Mouse (Mus musculus): ENCODE measurements at regions not wholly inside any gene's neighbourhood (a gene's known extent, or its start where the extent isn't known, plus 50 kb on each side); places are given as distances from the start of the nearest gene placed in this dataset.

DNA sequence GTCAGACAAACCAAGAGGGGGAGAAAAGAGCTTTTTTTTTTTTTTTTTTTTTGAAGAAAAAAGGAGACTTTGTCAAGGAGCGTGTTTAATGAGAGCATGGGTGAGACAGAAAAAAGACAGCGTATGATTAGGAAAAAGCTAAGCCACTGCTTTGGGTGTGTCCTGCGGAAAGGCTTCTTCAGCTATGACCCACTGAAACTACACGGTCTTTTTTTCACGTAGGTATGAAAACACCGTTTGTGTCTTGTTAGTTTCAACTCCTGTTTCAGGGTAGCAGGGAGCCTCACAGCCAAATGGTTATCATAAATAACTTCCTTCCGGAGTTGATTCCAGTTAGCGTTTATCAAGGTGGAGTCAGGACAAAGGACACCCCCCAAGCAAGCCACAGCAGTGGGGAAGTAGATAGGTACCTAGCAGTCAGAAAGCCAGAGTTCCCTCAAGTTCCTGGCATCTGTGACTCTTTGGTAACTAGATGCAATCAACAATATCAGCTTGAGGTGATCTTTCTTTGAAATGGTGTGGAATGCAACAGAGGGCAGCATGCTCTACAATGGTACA is 143.2 kb upstream of the Tent5a start:
- no peaks in the 10 kb centered on the region for H3K27me3 ChIP-seq (replicated peaks)
- H3K9ac ChIP-seq = no peak overlapping the region
- 70% methylated on average over 8 of the region's 8 CpGs for WGBS
- H3K4me1 ChIP-seq = no peaks in the 10 kb centered on the region
- H3K27ac ChIP-seq = no peak overlapping the region
- no peak overlapping the region for H3K4me3 ChIP-seq (replicated peaks)
- no peak overlapping the region for H3K4me2 ChIP-seq
- ATAC-seq (ENCODE audit: insufficient read depth, low FRiP score, low read depth) = no peak
- no peaks in the 10 kb centered on the region for H3K36me3 ChIP-seq
- H3K9me3 ChIP-seq = no peaks in the 10 kb centered on the region

DNA sequence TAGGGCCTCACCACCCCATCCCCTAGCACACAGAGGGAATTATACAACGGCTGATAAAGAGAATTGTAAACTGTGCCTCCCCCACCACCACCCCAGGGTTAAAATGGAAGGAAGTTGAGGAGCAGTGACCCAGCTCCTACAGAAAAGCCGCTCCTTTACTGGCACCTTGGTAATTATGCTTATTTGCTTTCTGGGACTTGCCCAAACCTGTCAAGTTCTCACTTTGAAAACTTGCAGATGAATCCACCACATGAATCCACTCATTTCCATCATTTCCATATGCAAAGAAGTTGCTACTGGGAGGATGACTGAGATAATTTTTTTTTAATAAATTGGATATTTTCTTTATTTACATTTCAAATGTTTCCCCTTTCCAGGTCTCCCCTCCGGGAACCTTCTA is 142.1 kb upstream of the Tent5a start:
- ATAC-seq (ENCODE audit: insufficient read depth, low FRiP score, low read depth) = no peak
- no peaks in the 10 kb centered on the region for H3K36me3 ChIP-seq
- H3K27ac ChIP-seq = no peak overlapping the region
- H3K9me3 ChIP-seq = no peaks in the 10 kb centered on the region
- H3K4me1 ChIP-seq = no peaks in the 10 kb centered on the region
- no peak overlapping the region for H3K4me2 ChIP-seq
- no peak overlapping the region for H3K9ac ChIP-seq
- no peaks in the 10 kb centered on the region for H3K27me3 ChIP-seq (replicated peaks)
- H3K4me3 ChIP-seq (replicated peaks) = no peak overlapping the region
- WGBS = 48% methylated on average over 3 of the region's 3 CpGs

DNA sequence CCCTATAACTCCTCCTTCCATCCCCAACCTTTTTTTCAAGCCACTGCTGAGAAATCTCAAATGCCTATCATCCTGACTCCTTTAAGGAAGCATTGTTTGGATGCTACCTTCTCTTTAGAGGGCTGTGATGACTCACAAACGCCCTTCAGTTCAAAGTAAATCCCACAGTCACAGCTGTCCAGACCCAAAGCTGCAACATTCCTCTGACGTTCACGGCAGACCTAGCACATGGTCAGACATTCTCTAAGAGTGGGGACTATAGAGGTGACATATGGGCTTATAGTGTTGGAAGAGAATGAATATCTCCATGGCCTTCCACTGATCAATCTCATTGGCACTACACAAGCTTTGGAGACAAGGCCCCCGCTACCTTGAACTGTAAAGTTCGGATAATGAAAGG is 139.5 kb upstream of the Tent5a start:
- Histone ChIP-seq H3K4me3 (replicated peaks) (no peak overlapping the region), H3K27ac (no peak overlapping the region), H3K4me2 (no peak overlapping the region), H3K4me1 (no peaks in the 10 kb centered on the region), H3K36me3 (no peaks in the 10 kb centered on the region), H3K27me3 (replicated peaks) (no peaks in the 10 kb centered on the region), H3K9ac (no peak overlapping the region), H3K9me3 (no peaks in the 10 kb centered on the region)
- 74% methylated on average over 5 of the region's 5 CpGs for WGBS
- ATAC-seq (ENCODE audit: insufficient read depth, low FRiP score, low read depth) = no peak

DNA sequence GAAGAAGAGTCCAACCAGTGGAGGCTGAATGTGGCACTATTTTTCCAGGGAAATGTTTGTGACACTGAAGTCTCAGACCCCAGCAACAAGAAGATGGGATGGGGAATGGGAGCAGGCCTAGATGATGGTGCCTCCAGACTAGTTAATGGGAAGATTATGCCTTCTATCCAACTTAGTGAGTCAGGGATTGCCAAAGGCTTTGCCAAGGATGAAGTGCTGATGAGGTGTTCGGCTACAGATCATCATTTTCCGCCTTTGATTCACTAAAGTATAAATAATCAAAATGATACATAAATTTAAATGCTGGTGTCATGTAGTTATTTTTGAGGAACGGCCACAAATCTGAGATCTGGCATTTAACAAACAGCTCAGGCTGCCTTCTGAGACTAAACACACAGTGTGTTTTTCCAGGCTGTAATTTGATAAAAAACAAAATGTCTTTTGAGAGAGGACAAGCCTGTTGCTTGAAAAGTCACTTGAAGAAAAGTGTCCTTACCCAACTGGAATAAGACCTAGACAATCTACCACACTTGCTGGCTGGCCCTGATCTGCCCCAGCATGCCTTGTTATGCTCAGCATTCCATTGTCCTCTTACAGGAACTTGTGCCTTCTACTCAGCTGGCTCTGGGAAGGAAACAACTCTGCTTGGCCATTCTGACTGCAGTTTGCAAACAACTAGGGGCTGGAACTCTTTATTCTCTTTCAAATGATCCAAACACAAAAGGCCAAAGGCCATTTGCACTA is 132.1 kb upstream of the Tent5a start:
- no peaks in the 10 kb centered on the region for H3K9me3 ChIP-seq
- no peak for ATAC-seq (ENCODE audit: insufficient read depth, low FRiP score, low read depth)
- H3K36me3 ChIP-seq = no peaks in the 10 kb centered on the region
- no peak overlapping the region for H3K4me3 ChIP-seq (replicated peaks)
- WGBS = 77% methylated on average over 3 of the region's 3 CpGs
- no peak overlapping the region for H3K4me2 ChIP-seq
- H3K27me3 ChIP-seq (replicated peaks) = no peaks in the 10 kb centered on the region
- H3K27ac ChIP-seq = no peak overlapping the region
- no peak overlapping the region for H3K9ac ChIP-seq
- no peaks in the 10 kb centered on the region for H3K4me1 ChIP-seq

DNA sequence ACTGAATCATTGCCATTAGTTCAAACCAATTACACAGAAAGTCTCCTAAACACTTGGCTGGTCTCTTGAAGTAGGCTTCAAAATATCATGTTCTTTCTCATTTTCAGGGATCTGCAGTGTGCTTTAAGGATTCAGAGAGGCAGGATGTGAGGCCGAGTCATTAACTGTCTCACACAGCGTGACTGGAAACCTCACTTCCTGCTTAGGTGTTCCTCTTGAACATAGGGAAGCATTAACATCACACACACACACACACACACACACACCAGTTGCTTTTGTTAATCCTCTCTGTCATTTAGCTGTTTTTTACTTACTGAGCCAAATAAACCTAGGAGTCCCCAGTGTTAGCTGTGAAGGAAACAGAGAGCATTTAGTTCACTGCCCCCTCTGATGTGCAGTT is 131.2 kb upstream of the Tent5a start:
- H3K4me3 ChIP-seq (replicated peaks) = no peak overlapping the region
- no peaks in the 10 kb centered on the region for H3K27me3 ChIP-seq (replicated peaks)
- no peak overlapping the region for H3K9ac ChIP-seq
- WGBS = 69% methylated on average over 2 of the region's 2 CpGs
- H3K36me3 ChIP-seq = no peaks in the 10 kb centered on the region
- no peaks in the 10 kb centered on the region for H3K4me1 ChIP-seq
- no peaks in the 10 kb centered on the region for H3K9me3 ChIP-seq
- no peak overlapping the region for H3K4me2 ChIP-seq
- H3K27ac ChIP-seq = no peak overlapping the region
- no peak for ATAC-seq (ENCODE audit: insufficient read depth, low FRiP score, low read depth)

DNA sequence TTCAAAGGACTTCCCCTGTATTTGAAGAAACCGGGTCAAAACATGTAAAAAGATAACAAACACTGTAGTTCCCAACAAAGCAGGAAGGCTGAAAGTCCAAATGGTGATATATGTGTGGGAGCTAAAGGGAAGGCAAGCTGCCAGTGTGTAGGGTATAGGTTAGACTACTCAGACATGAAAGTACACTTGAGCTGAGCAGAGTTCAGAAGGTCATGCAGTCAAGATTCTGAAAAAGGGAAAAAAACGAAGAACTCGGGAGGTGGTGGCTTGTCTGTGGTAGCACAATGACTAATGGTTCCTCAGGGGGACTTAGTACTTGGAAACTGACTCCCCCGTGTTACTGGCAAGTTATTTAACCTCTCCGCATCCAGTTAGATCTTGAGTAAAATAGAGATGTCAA is 130.3 kb upstream of the Tent5a start:
- no peak; the same call in 1 of the 2 replicates for ATAC-seq (ENCODE audit: insufficient read depth, low FRiP score, low read depth)
- Histone ChIP-seq H3K9ac (no peak overlapping the region), H3K27ac (no peak overlapping the region), H3K4me3 (replicated peaks) (no peak overlapping the region), H3K36me3 (no peaks in the 10 kb centered on the region), H3K27me3 (replicated peaks) (no peaks in the 10 kb centered on the region), H3K4me1 (no peaks in the 10 kb centered on the region), H3K4me2 (no peak overlapping the region), H3K9me3 (no peaks in the 10 kb centered on the region)
- 50% methylated on average over 5 of the region's 5 CpGs for WGBS

DNA sequence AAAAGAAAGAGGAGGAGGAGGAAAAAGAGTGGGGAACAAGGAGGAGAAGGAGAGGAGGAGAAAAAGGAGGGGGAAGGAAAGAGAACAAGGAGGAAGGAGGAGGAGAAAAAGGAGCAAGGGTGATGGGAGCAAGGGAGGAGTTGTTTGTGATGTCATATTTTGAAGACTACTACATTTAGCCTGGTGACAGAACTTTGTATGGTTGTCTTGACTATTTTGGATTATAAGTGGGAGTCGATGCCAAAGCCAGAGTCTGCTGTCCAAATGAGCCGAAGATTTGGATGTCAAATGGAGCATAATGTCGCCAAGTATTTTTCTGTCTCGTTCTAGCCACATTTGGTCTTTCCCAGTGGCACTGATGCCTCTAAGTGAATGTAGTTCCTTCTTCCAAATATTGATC is 128.2 kb upstream of the Tent5a start:
- Histone ChIP-seq H3K4me3 (replicated peaks) (no peak overlapping the region), H3K9me3 (no peaks in the 10 kb centered on the region)
- WGBS = 89% methylated on average over 4 of the region's 4 CpGs

DNA sequence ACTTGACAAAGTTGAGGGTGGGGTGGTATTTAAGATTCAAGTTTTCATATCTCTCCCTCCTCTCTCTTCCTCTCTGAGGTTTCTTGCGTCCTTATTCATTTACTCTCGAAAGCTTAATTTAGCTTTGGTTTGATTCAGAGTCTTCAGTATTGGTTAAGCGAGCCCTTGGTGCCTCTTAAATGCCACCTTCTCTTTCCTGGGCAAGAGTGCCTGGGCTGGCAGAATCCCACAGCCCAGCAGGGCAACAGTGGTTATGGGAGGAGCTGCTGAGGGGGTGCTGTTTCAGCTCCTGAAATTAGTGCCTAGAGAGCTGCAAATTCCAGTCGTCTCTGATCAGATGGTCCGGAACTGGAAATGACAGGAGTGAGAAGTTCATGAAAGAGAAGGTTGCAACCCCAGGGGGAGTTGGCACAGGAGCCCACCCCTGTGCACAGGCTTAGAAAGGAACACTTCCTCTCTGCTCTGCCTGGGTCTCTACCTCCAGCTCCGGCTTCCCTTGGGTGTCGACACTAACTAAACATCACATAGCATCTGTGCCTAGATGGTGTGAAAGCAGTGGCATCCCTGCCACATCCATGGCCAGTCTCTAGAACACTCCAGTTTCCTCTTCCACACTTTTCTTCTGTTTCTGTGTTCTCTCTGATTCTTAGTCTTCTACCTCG is 125.2 kb upstream of the Tent5a start:
- 77% methylated on average over 8 of the region's 8 CpGs for WGBS
- no peak overlapping the region for H3K9ac ChIP-seq
- no peak overlapping the region for H3K4me3 ChIP-seq (replicated peaks)
- H3K4me1 ChIP-seq = no peaks in the 10 kb centered on the region
- no peaks in the 10 kb centered on the region for H3K27me3 ChIP-seq (replicated peaks)
- no peaks in the 10 kb centered on the region for H3K9me3 ChIP-seq
- H3K36me3 ChIP-seq = no peaks in the 10 kb centered on the region
- no peak for ATAC-seq (ENCODE audit: insufficient read depth, low FRiP score, low read depth)
- no peak overlapping the region for H3K4me2 ChIP-seq
- no peak overlapping the region for H3K27ac ChIP-seq

More for the DNA sequence above, 128.2 kb upstream of the Tent5a start:
- no peak for ATAC-seq (ENCODE audit: insufficient read depth, low FRiP score, low read depth)
- Histone ChIP-seq H3K4me2 (no peak overlapping the region), H3K36me3 (no peaks in the 10 kb centered on the region), H3K27me3 (replicated peaks) (no peaks in the 10 kb centered on the region), H3K4me1 (no peaks in the 10 kb centered on the region), H3K9ac (no peak overlapping the region), H3K27ac (no peak overlapping the region)

DNA sequence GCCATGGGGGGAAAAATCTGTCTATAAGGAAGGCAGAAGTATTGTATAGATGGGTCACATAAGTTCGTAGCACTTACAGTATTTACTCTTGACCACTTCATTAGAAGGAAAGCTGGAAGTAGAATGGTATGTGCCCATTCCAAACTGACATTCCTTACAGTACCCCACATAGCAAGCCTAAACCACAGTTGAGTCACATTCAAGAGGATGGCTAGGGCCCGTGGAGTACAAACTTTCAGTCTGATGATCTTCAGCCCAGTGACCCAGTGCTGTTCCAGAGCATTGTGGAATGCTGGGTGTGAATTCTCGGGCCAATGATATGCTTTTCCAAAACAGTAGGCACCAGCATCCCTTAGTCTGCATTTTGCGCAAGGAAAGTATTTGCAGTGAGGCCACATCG is 124.2 kb upstream of the Tent5a start:
- H3K4me3 ChIP-seq (replicated peaks) = no peak overlapping the region
- H3K9ac ChIP-seq = no peak overlapping the region
- H3K9me3 ChIP-seq = no peaks in the 10 kb centered on the region
- no peaks in the 10 kb centered on the region for H3K4me1 ChIP-seq
- no peak overlapping the region for H3K4me2 ChIP-seq
- H3K27ac ChIP-seq = no peak overlapping the region
- ATAC-seq (ENCODE audit: insufficient read depth, low FRiP score, low read depth) = no peak
- no peaks in the 10 kb centered on the region for H3K27me3 ChIP-seq (replicated peaks)
- whole genome bisulfite sequencing = 85% methylated on average over 5 of the region's 5 CpGs
- H3K36me3 ChIP-seq = no peaks in the 10 kb centered on the region

DNA sequence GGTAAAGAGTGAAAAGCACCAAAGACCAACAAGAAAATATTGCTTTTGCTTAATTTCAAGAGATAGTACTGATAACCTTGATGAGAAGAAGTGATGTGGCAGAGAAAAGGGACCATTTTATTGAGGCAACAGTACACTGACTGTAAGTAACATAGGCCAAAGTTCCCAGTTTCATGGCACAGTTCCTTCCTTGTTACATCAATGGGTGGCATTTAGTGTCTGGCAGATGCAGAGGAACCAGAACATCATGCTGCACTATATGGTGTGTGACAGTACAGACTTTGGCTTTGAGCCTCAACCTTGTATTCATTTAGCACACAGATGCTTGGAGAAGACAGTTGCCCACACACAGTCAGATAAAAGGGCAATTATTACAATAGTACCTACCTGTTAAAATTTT is 123.7 kb upstream of the Tent5a start:
- Histone ChIP-seq H3K4me2 (no peak overlapping the region), H3K9ac (no peak overlapping the region), H3K27ac (no peak overlapping the region), H3K9me3 (no peaks in the 10 kb centered on the region), H3K4me3 (replicated peaks) (no peak overlapping the region), H3K27me3 (replicated peaks) (no peaks in the 10 kb centered on the region), H3K36me3 (no peaks in the 10 kb centered on the region), H3K4me1 (no peaks in the 10 kb centered on the region)
- ATAC-seq (ENCODE audit: insufficient read depth, low FRiP score, low read depth) = no peak

DNA sequence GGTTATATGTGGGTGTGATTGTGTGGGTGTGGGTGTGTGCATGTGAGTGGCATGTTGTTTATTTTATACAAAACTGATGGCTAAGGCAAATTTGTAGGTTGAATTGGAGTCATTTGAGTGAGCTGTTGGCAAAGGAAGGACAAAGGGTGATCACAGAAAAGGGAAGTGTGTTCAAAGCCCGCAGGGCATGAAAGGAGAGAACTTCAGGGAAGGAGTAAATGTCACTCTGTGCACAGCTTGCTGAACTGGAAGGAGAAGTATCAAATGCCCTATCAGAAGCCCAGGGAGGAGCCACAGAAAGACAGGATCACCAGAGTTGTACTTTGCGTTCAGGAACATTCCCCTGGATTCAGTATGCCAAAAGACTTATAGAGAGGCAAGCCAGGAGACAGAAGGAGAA is 122.3 kb upstream of the Tent5a start:
- 69% methylated on average over 2 of the region's 2 CpGs for WGBS
- H3K36me3 ChIP-seq = no peaks in the 10 kb centered on the region
- no peaks in the 10 kb centered on the region for H3K4me1 ChIP-seq
- H3K9ac ChIP-seq = no peak overlapping the region
- ATAC-seq (ENCODE audit: insufficient read depth, low FRiP score, low read depth) = no peak
- H3K27me3 ChIP-seq (replicated peaks) = no peaks in the 10 kb centered on the region
- no peak overlapping the region for H3K27ac ChIP-seq
- H3K4me3 ChIP-seq (replicated peaks) = no peak overlapping the region
- no peaks in the 10 kb centered on the region for H3K9me3 ChIP-seq
- H3K4me2 ChIP-seq = no peak overlapping the region

DNA sequence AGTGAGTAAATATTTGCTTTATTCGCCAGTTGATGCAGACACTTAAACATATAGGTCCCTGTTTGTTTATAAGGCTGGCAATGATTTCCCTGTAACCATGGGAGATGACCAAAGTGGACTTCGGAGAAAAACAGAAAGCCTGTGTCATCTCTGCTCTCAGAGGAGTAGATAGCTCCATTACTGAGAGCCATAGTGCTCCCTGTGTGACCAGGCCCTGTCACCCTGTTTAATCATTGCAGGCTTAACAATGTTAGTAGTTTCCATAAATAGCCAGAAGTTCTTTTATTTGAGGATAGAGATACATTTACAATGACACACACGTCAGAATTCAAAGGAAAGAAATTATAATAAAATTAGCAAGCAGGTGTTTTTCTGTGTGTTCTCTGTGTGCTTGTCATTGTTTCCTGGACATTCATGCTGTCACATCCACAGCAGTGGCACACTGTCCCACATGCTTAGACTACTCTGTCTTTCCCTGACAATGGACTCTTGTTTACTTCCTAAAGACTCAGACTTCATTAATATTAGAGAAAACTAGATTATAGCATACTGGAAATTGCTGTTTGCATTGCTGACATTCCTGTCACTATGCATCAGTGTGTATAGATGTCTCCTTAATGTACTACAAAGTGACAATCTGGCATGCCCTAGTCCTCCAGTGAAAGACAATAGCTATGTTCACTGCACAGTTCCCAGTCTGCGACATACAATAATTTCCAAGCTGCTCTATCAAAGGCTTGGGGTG is 115.8 kb upstream of the Tent5a start:
- 47% methylated on average over 4 of the region's 4 CpGs for WGBS
- Histone ChIP-seq H3K27ac (no peak overlapping the region), H3K9ac (no peak overlapping the region), H3K4me1 (no peaks in the 10 kb centered on the region), H3K27me3 (replicated peaks) (no peaks in the 10 kb centered on the region), H3K36me3 (no peaks in the 10 kb centered on the region), H3K9me3 (no peaks in the 10 kb centered on the region), H3K4me2 (no peak overlapping the region), H3K4me3 (replicated peaks) (no peak overlapping the region)
- ATAC-seq (ENCODE audit: insufficient read depth, low FRiP score, low read depth) = no peak
